Mouse (Mus musculus): ENCODE measurements around the gene Rpl11. TPM values are rescaled to one million over a fixed set of nuclear protein-coding genes. Genes with fewer than 3 reads are reported as not detected.
"Not testable (repeated sequence)": the region's sequence is repeated elsewhere in the genome, so short reads cannot be mapped to it uniquely, and the experiment has no call there.

The Rpl11 gene
- polyA plus RNA-seq, 1 experiment from 2014 or later, result 276 TPM

DNA sequence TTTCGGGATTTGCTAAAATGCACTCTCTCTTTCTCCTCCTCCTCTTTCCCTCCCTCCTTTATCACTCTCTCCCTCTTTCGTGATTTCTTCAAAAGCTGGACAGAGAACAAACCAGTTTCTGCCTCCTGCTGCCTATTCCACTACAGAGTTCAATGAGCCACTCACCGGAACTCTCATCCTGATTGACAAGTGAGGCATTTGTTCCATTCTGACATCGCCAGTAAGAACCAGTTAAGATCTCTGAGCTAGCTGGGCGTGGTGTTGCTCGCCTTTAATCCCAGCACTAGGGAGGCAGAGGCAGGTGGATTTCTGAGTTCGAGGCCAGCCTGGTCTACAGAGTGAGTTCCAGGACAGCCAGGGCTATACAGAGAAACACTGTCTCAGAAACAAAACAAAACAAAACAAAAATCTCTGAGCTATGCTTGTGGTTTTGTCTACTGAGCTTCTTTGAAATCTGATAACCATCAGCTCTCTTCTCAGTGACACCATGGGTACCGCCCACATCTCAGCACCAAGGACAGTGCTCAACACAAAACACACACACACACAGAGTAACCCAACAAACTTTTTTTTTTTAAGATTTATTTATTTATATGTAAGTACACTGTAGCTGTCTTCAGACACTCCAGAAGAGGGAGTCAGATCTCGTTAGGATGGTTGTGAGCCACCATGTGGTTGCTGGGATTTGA lies 6.7 kb upstream of the Rpl11 start:
- WGBS, result 58% methylated on average over 9 of the region's 9 CpGs
- H3K4me3 ChIP-seq, H3K4me1 ChIP-seq: not testable (repeated sequence)

DNA sequence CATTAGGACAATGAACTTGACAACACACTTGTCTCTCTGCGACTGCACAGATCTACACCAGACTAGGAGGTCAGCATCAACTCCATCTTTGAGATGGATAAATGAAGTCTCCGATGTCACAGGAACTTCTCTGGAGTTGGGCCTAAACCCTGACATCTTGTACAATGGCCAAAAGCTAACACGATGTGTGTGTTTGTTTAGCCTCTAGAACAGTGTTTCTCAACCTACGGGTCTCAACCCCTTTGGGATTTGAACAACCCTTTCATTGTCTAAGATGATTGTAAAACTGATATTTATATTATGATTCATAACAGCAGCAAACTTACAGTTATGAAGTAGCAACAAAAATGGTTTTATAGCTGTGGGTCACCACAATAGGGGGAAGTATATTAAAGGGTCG lies 4.7 kb upstream of the Rpl11 start:
- WGBS, result 88% methylated on average over 5 of the region's 5 CpGs
- Histone ChIP-seq H3K4me2 (no peak overlapping the region), H3K27me3 (replicated peaks) (no peaks in the 10 kb centered on the region), H3K9me3 (no peaks in the 10 kb centered on the region), H3K4me1 (no peaks in the 10 kb centered on the region), H3K9ac (no peak overlapping the region), H3K27ac (no peak overlapping the region), H3K4me3 (no peak overlapping the region), H3K36me3 (replicated peaks) (no peaks in the 10 kb centered on the region)
- no peak for ATAC-seq (replicated peaks)

More for the DNA sequence above, 6.7 kb upstream of the Rpl11 start:
- not testable (repeated sequence) for H3K9me3 ChIP-seq; ATAC-seq (replicated peaks); H3K27ac ChIP-seq; H3K36me3 ChIP-seq (replicated peaks); H3K9ac ChIP-seq; H3K4me2 ChIP-seq; H3K27me3 ChIP-seq (replicated peaks)

DNA sequence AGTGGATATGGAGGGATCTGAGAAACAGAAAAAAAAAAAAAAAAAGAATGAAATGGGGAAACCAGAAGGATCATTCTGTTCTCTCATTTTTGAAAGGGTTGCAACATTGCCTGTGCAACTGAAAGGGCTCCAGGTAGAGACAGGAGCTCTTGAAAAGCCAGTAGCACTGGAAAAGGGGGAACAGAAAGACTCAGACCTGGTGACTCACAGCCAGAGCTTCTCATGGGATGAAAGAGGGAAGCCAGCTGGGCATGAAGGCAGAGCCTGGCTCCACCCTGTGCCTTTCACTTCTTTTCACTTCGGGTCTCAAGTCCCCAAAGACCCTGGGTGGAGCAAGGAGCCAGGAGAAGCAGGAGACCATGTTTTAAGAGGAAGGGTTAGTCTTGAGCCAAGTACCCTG lies 2.8 kb upstream of the Rpl11 start:
- no peak for ATAC-seq (replicated peaks)

DNA sequence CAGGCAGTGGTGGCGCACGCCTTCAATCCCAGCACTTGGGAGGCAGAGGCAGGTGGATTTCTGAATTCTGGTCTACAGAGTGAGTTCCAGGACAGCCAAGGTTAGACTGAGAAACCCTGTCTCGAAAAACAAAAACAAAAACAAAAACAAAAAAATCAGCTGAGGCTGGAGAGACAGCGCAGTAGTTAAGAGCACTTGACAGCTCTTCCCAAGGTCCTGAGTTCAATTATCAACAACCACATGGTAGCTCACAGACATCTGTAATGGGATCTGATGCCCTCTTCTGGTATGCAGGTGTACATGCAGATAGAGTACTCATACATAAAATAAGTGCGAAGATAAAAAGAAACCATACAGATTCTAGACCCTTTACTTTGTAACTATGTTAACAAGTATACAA lies 615 bp upstream of the Rpl11 start:
- H3K36me3 ChIP-seq (replicated peaks), result peaks cover 27% of the 10 kb centered on the region
- no peak overlapping the region for H3K4me3 ChIP-seq
- WGBS, result 79% methylated on average over 5 of the region's 5 CpGs

More for the DNA sequence above, 2.8 kb upstream of the Rpl11 start:
- no peaks in the 10 kb centered on the region for H3K27me3 ChIP-seq (replicated peaks)
- H3K4me2 ChIP-seq, result no peak overlapping the region
- no peak overlapping the region for H3K9ac ChIP-seq
- H3K4me3 ChIP-seq, result no peak overlapping the region
- whole genome bisulfite sequencing, result 15% methylated on average over 1 of the region's 1 CpGs
- peaks cover 5% of the 10 kb centered on the region; the same call in 1 of the 2 replicates for H3K36me3 ChIP-seq (replicated peaks)
- peaks cover 13% of the 10 kb centered on the region for H3K4me1 ChIP-seq
- H3K9me3 ChIP-seq, result no peaks in the 10 kb centered on the region
- no peak overlapping the region for H3K27ac ChIP-seq

DNA sequence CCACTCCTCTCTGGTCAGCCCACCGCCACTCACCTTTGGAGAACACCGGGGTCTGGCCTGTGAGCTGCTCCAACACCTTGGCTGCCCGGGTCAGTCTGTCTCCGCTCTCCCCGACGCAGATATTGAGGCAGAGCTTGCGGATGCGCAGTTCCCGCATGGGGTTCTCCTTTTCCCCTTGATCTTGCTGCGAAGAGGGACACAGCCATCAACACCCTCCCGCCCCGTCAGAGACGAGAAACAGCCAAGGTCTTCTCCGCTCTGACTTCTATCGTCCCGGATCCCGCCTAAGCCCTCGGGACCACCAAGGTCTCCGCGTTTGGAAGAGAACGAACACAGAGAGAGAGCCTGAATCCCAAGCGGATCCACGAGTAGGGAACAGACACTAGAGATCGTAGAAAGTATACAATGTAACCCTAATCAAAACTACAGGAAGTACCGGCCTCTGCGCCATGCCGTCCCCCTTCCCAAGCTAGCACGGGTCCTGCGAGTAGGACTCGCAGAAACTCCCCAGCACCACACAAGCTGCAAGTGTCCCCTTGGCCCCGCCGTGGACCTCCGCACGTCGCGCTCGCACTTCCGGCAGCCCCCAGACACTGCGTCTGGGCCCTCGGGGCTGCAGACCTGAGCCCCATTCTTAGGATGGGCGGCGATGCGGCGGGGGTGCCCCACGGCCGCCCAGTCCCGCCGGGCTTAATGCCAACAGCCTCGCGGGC lies 538 bp downstream of the Rpl11 start:
- Histone ChIP-seq H3K4me3 (peak overlapping the region; percentile 95), H3K4me2 (peak overlapping the region; percentile 92), H3K9ac (peak overlapping the region; percentile 96), H3K4me1 (peaks cover 21% of the 10 kb centered on the region), H3K36me3 (replicated peaks) (peaks cover 33% of the 10 kb centered on the region), H3K27me3 (replicated peaks) (no peaks in the 10 kb centered on the region), H3K9me3 (no peaks in the 10 kb centered on the region), H3K27ac (peak overlapping the region; percentile 86)
- under 1% methylated on average over 50 of the region's 50 CpGs for WGBS
- ATAC-seq (replicated peaks), result peak; percentile 87

More for the DNA sequence above, 615 bp upstream of the Rpl11 start:
- Histone ChIP-seq H3K27ac (0 out of 2 replicates have a peak overlapping the region, but pooled peaks have one; percentile 25), H3K27me3 (replicated peaks) (no peaks in the 10 kb centered on the region), H3K9ac (no peak overlapping the region), H3K4me1 (peaks cover 21% of the 10 kb centered on the region), H3K9me3 (no peaks in the 10 kb centered on the region), H3K4me2 (no peak overlapping the region)
- 0 out of 2 replicates have a peak, but pooled peaks have one; percentile 2 for ATAC-seq (replicated peaks)

DNA sequence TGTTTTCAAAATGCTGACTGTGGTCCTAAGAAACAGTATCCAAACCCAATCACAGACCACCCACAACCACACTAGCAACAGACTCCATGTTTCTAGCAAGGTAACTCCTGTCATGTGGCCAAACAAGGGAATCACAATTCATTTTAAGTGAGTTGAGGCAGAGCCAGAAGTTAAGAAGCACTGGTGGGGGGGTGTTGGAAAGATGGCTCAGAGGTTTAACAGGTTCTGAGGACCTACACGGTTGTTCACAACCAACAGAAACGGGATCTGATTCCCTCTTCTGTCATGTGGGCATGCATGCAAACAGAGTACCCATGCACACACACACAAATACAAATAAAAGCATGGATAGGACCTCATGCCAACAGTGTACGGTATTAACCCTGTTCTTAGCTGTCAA lies 1.2 kb downstream of the Rpl11 start:
- peak overlapping the region; percentile 96 for H3K9ac ChIP-seq
- peak overlapping the region; percentile 86; the same call in 1 of the 2 replicates for H3K27ac ChIP-seq
- H3K36me3 ChIP-seq (replicated peaks), result peaks cover 33% of the 10 kb centered on the region

DNA sequence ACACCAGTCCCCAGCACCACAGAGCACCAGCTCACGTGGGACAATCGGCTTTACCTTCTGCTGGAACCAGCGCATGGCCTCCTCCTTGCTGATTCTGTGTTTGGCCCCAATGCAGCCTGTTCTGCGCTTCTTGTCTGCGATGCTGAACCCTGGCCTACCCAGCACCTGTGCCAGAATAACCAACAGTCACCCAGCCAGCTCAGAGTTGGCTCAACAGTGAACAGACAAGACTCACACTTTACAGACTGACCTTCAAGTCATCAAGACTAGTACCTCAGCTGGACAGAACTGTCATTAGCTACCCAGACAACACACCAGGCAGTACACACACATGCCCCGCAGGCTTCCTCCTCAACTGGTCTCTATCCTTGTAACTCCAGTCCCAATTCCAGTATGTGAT lies 3.0 kb downstream of the Rpl11 start:
- WGBS, result 91% methylated on average over 6 of the region's 6 CpGs
- Histone ChIP-seq H3K27ac (no peak overlapping the region), H3K4me3 (no peak overlapping the region), H3K4me1 (peaks cover 21% of the 10 kb centered on the region), H3K36me3 (replicated peaks) (peaks cover 35% of the 10 kb centered on the region), H3K9ac (no peak overlapping the region), H3K4me2 (no peak overlapping the region), H3K27me3 (replicated peaks) (no peaks in the 10 kb centered on the region), H3K9me3 (no peaks in the 10 kb centered on the region)
- ATAC-seq (replicated peaks), result no peak

More for the DNA sequence above, 1.2 kb downstream of the Rpl11 start:
- Histone ChIP-seq H3K9me3 (no peaks in the 10 kb centered on the region), H3K4me3 (peak overlapping the region; percentile 95), H3K4me2 (peak overlapping the region; percentile 92), H3K27me3 (replicated peaks) (no peaks in the 10 kb centered on the region), H3K4me1 (peaks cover 21% of the 10 kb centered on the region)
- 8% methylated on average over 3 of the region's 3 CpGs for whole genome bisulfite sequencing
- ATAC-seq (replicated peaks), result no peak

DNA sequence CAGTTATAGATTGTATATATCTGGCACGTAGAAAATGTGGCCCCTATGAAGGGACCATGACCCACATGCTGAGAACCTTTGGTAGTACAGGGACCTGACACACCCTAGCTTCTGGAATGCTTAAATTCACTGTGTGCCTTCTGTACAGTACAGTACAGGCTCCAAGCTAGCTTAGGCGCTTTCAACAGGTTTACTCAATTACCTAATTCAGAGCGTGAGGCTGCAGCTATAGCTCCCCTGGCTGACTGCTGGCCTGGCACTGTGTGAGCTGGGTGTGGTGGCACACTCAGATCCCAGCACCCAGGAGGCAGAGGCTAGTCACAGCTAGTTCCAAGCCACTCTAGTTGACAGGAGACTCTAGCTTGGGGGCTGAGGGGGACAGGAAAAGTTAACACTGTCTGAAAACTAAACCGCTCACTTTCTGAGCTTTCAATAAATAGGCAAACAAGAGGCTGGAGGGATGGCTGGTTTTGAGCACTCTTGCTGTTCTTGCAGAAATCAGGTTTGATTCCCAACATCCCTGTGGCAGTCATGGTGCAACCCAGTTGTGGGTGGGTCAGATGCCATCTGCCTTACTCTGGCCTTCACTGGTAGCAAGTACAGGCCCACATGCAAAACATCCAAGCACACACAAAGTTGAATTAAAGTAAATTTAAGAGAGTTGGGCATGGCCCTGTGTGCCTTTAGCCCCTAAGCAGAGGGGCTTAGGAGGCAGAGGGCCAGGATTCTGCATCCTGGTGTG lies 4.8 kb downstream of the Rpl11 start:
- Histone ChIP-seq H3K27me3 (replicated peaks) (no peaks in the 10 kb centered on the region), H3K4me3 (no peak overlapping the region), H3K4me2 (no peak overlapping the region), H3K9me3 (no peaks in the 10 kb centered on the region), H3K4me1 (peaks cover 21% of the 10 kb centered on the region), H3K36me3 (replicated peaks) (peaks cover 41% of the 10 kb centered on the region), H3K9ac (no peak overlapping the region), H3K27ac (no peak overlapping the region)
- no peak for ATAC-seq (replicated peaks)
- 83% methylated on average over 4 of the region's 4 CpGs for whole genome bisulfite sequencing

DNA sequence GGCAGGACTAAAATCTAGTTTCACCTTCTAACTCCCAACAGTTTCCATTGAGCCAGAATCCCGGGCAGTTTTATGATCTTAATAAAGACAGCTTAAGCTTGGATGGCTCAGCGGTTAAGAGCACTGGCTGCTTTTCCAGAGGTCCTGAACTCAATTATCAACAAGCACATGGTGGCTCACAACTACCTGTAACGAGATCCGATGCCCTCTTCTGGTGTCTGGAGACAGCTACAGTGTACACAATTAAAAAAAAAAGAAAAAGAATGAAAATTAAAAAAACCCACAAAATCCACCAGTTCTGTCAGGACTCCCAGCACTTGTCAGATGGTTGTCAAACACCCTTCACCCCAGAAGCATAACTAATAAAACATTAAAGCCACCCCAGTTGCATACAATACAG lies 5.6 kb downstream of the Rpl11 start:
- H3K36me3 ChIP-seq (replicated peaks), result peaks cover 41% of the 10 kb centered on the region
- no peak for ATAC-seq (replicated peaks)
- H3K9me3 ChIP-seq, result no peaks in the 10 kb centered on the region
- no peak overlapping the region for H3K4me2 ChIP-seq
- H3K4me3 ChIP-seq, result no peak overlapping the region
- H3K9ac ChIP-seq, result no peak overlapping the region
- 47% methylated on average over 4 of the region's 4 CpGs for WGBS
- no peak overlapping the region for H3K27ac ChIP-seq
- no peaks in the 10 kb centered on the region for H3K27me3 ChIP-seq (replicated peaks)
- H3K4me1 ChIP-seq, result peaks cover 21% of the 10 kb centered on the region

DNA sequence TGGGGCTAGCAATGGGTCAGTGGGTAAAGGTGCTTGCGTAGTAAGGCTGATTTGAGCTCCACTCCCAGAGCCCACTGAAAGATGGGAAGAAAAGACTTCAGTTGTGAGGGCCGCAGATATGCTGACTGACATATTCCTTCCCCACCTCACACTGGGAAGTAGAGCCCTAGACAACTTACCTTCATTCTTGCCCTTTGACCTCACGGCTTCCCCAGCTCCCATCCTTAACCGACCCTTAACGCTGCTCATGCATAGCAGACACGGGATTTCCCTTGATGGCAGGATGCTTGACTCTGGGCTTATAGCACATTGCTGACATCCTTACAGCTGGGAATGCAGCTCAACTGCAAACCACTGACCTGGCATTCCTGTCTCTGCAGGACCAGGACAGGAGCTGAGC lies 6.3 kb downstream of the Rpl11 start:
- no peak overlapping the region for H3K4me3 ChIP-seq
- no peak overlapping the region for H3K9ac ChIP-seq
- ATAC-seq (replicated peaks), result no peak
- H3K4me1 ChIP-seq, result peaks cover 16% of the 10 kb centered on the region
- H3K27ac ChIP-seq, result no peak overlapping the region
- no peaks in the 10 kb centered on the region for H3K9me3 ChIP-seq
- no peaks in the 10 kb centered on the region for H3K27me3 ChIP-seq (replicated peaks)
- H3K36me3 ChIP-seq (replicated peaks), result peaks cover 41% of the 10 kb centered on the region
- WGBS, result 71% methylated on average over 6 of the region's 6 CpGs
- no peak overlapping the region for H3K4me2 ChIP-seq

DNA sequence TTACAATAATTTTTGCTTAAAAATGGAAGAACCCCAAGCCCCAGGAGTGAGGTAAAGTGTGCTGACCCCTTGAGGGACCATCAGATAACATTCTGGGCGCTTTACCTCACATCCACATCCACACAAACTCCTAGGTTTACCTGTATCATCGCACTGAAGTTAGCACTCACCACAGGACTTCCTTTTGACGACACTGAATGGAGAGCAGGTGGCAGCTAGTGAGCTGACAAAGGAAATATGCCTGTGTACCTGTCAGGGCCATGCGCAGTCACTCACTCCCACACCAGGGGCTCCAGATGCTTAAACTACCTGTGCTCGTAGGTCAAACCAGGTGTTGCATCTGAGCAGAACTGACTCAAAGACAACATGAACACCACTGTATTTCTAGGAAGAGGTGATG lies 8.1 kb downstream of the Rpl11 start:
- WGBS, result 88% methylated on average over 5 of the region's 5 CpGs
- peaks cover 26% of the 10 kb centered on the region for H3K36me3 ChIP-seq (replicated peaks)

DNA sequence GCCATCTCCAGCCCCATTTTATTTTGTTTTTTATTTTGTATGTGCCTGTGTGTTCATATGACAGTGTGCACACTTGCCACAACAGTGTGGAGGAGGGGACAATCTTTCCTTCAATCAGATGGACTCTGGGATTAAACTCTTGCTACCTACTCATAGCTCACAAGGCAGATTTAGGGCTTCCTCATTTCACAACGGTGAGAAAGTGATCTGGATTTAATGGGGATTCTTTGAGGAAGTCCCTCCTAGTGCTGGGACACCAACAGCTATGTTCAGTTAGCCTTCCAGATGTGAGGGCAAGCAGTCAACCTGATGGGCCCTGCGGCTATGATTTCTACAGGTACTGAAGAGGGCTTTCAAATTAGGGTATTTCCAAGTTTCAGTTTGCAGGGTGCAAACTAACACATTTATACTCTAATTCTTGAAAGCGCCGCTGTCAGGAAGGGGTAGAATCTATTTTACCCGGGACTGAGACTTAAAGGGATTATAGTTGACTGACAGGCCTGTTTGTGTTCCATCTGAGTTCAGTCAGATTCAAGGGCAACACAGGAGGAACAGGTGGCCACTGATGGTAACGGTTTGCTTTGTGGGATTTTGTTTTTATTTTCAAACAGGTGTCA lies 9.3 kb downstream of the Rpl11 start:
- no peak overlapping the region for H3K27ac ChIP-seq
- no peak overlapping the region for H3K9ac ChIP-seq
- H3K27me3 ChIP-seq (replicated peaks), result no peaks in the 10 kb centered on the region
- H3K9me3 ChIP-seq, result no peaks in the 10 kb centered on the region
- no peak overlapping the region for H3K4me3 ChIP-seq
- H3K4me1 ChIP-seq, result no peaks in the 10 kb centered on the region
- no peak for ATAC-seq (replicated peaks)
- H3K36me3 ChIP-seq (replicated peaks), result peaks cover 14% of the 10 kb centered on the region; the same call in 1 of the 2 replicates
- H3K4me2 ChIP-seq, result no peak overlapping the region
- 69% methylated on average over 6 of the region's 6 CpGs for WGBS

More for the DNA sequence above, 8.1 kb downstream of the Rpl11 start:
- Histone ChIP-seq H3K27me3 (replicated peaks) (no peaks in the 10 kb centered on the region), H3K4me1 (no peaks in the 10 kb centered on the region), H3K9me3 (no peaks in the 10 kb centered on the region), H3K9ac (no peak overlapping the region), H3K4me3 (no peak overlapping the region), H3K27ac (no peak overlapping the region), H3K4me2 (no peak overlapping the region)
- ATAC-seq (replicated peaks), result no peak
